Mouse (Mus musculus) MEL (cell line): ENCODE results near the gene Dtnb. TPM values are rescaled to one million over a fixed set of nuclear protein-coding genes. Genes with fewer than 3 reads are reported as not detected.

Experiments
- DNase-seq: peaks from one replicate; pipeline ENCODE4 v3.0.0; 2011; ENCODE audit warnings: low read depth, low spot score
- H3K27ac ChIP-seq: 2 replicates; pipeline ENCODE4 v1.5.1; 2012; ENCODE audit warnings: low read depth, mild to moderate bottlenecking, control low read depth, low read length, moderate library complexity; ENCODE audit not compliant: control insufficient read depth
- H3K27me3 ChIP-seq, 2 experiments: fragments of 150-350 bp in 1 of 2; sonication (generic) in 1 of 2; 2 replicates each; pipeline ENCODE4 v1.6.1; 2012; ENCODE audit warnings: low read length in 2 of 2, mild to moderate bottlenecking in 2 of 2, improper control_type of control experiment in 1 of 2, moderate library complexity in 1 of 2; ENCODE audit not compliant: insufficient read depth in 2 of 2, control insufficient read depth in 1 of 2
- H3K36me3 ChIP-seq, 2 experiments: 2 replicates each; pipeline ENCODE4 v1.6.1; 2012 to 2014; ENCODE audit warnings: low read length in 2 of 2, improper control_type of control experiment in 1 of 2, inconsistent platforms in 1 of 2, mild to moderate bottlenecking in 1 of 2; ENCODE audit not compliant: insufficient read depth in 2 of 2, control insufficient read depth in 1 of 2
- H3K4me1 ChIP-seq, 2 experiments: fragments of 150-350 bp in 1 of 2; sonication (generic) in 1 of 2; 2 replicates each; pipeline ENCODE4 v1.6.1; 2012; ENCODE audit warnings: low read length in 2 of 2, improper control_type of control experiment in 1 of 2, mild to moderate bottlenecking in 1 of 2; ENCODE audit not compliant: insufficient read depth in 2 of 2, control insufficient read depth in 1 of 2
- H3K4me3 ChIP-seq, 2 experiments: fragments of 150-350 bp in 1 of 2; sonication (generic) in 1 of 2; 2 replicates each; pipeline ENCODE4 v1.5.1; 2012; ENCODE audit warnings: low read depth in 2 of 2, low read length in 2 of 2, mild to moderate bottlenecking in 2 of 2, moderate library complexity in 2 of 2, control low read depth in 1 of 2, improper control_type of control experiment in 1 of 2; ENCODE audit not compliant: control insufficient read depth in 1 of 2, insufficient read depth in 1 of 2
- H3K79me2 ChIP-seq: 2 replicates; pipeline ENCODE4 v1.6.1; 2012; ENCODE audit warnings: mild to moderate bottlenecking, low read length, moderate library complexity; ENCODE audit not compliant: control insufficient read depth, poor library complexity, insufficient read depth
- H3K9ac ChIP-seq: 2 replicates; pipeline ENCODE4 v1.6.1; 2012; ENCODE audit warnings: low read depth, mild to moderate bottlenecking, control low read depth, low read length, moderate library complexity; ENCODE audit not compliant: control insufficient read depth, poor library complexity, severe bottlenecking
- H3K9me3 ChIP-seq: fragments of 150-350 bp; sonication (generic); replicated peaks from 2 replicates; pipeline ENCODE4 v1.6.1; 2012; ENCODE audit warnings: mild to moderate bottlenecking, low read length, improper control_type of control experiment, moderate library complexity; ENCODE audit not compliant: insufficient read depth
- CHD1 ChIP-seq: IDR thresholded peaks from 2 replicates; pipeline ENCODE4 v1.6.1; 2012; ENCODE audit warnings: low read depth, mild to moderate bottlenecking, inconsistent platforms, low read length, improper control_type of control experiment
- CHD2 ChIP-seq: IDR thresholded peaks from 2 replicates; pipeline ENCODE4 v1.6.1; 2011; ENCODE audit warnings: low read length, improper control_type of control experiment
- CTCF ChIP-seq, 3 experiments: IDR thresholded peaks in 2 of 3; conservative IDR thresholded peaks in 1 of 3; 2 replicates each; pipeline ENCODE4 v1.5.1; 2011 to 2012; ENCODE audit warnings: low read length in 3 of 3, low read depth in 2 of 3, mild to moderate bottlenecking in 2 of 3, improper control_type of control experiment in 1 of 3, inconsistent platforms in 1 of 3, mixed read lengths in 1 of 3, moderate library complexity in 1 of 3; ENCODE audit not compliant: control insufficient read depth in 1 of 3, insufficient read depth in 1 of 3, poor library complexity in 1 of 3, severe bottlenecking in 1 of 3
- E2F4 ChIP-seq: IDR thresholded peaks from 2 replicates; pipeline ENCODE4 v1.6.1; 2011; ENCODE audit warnings: low read depth, low read length, improper control_type of control experiment, borderline replicate concordance
- ELF1 ChIP-seq: IDR thresholded peaks from 2 replicates; pipeline ENCODE4 v1.6.1; 2014; ENCODE audit warnings: low read depth, mild to moderate bottlenecking, inconsistent platforms, low read length, improper control_type of control experiment, moderate library complexity
- EP300 ChIP-seq, 2 experiments: IDR thresholded peaks; 2 replicates each; pipeline ENCODE4 v1.6.1; 2011; ENCODE audit warnings: improper control_type of control experiment in 2 of 2, low read length in 2 of 2, low read depth in 1 of 2, mild to moderate bottlenecking in 1 of 2
- ETS1 ChIP-seq: IDR thresholded peaks from 2 replicates; pipeline ENCODE4 v1.6.1; 2012; ENCODE audit warnings: low read depth, mild to moderate bottlenecking, inconsistent platforms, low read length, improper control_type of control experiment, moderate library complexity
- GABPA ChIP-seq: IDR thresholded peaks from 2 replicates; pipeline ENCODE4 v1.6.1; 2012; ENCODE audit warnings: low read depth, mild to moderate bottlenecking, inconsistent platforms, low read length, improper control_type of control experiment, moderate library complexity
- JUND ChIP-seq: IDR thresholded peaks from 2 replicates; pipeline ENCODE4 v1.6.1; 2011; ENCODE audit warnings: low read depth, mild to moderate bottlenecking, improper control_type of control experiment, low read length
- KAT2A ChIP-seq: conservative IDR thresholded peaks from 2 replicates; pipeline ENCODE4 v1.6.1; 2012; ENCODE audit warnings: low read depth, low read length, improper control_type of control experiment, inconsistent platforms
- MAX ChIP-seq: IDR thresholded peaks from 2 replicates; pipeline ENCODE4 v1.6.1; 2011; ENCODE audit warnings: low read length, improper control_type of control experiment
- MXI1 ChIP-seq: IDR thresholded peaks from 2 replicates; pipeline ENCODE4 v1.6.1; 2011; ENCODE audit warnings: mild to moderate bottlenecking, low read depth, low read length, improper control_type of control experiment
- MYB ChIP-seq: IDR thresholded peaks from 2 replicates; pipeline ENCODE4 v1.6.1; 2011; ENCODE audit warnings: mild to moderate bottlenecking, low read depth, low read length, improper control_type of control experiment
- MYC ChIP-seq: IDR thresholded peaks from 2 replicates; pipeline ENCODE4 v1.6.1; 2011; ENCODE audit warnings: low read depth, mild to moderate bottlenecking, low read length, improper control_type of control experiment, moderate library complexity
- POLR2AphosphoS2 ChIP-seq: IDR thresholded peaks from 2 replicates; pipeline ENCODE4 v1.6.1; 2011; ENCODE audit warnings: low read length, improper control_type of control experiment
- POLR2AphosphoS5 ChIP-seq: IDR thresholded peaks from 2 replicates; pipeline ENCODE4 v1.6.1; 2012; ENCODE audit warnings: low read depth, borderline replicate concordance, mild to moderate bottlenecking, inconsistent platforms, low read length, moderate library complexity, mixed read lengths
- RAD21 ChIP-seq: IDR thresholded peaks from 2 replicates; pipeline ENCODE4 v1.6.1; 2011; ENCODE audit warnings: mild to moderate bottlenecking, low read depth, low read length, improper control_type of control experiment
- RCOR1 ChIP-seq: IDR thresholded peaks from 2 replicates; pipeline ENCODE4 v1.6.1; 2012; ENCODE audit warnings: low read depth, mild to moderate bottlenecking, inconsistent platforms, low read length, improper control_type of control experiment
- SMC3 ChIP-seq: IDR thresholded peaks from 2 replicates; pipeline ENCODE4 v1.6.1; 2011; ENCODE audit warnings: low read depth, low read length, improper control_type of control experiment
- TAL1 ChIP-seq: IDR thresholded peaks from 2 replicates; pipeline ENCODE4 v1.6.1; 2012; ENCODE audit warnings: mild to moderate bottlenecking, inconsistent platforms, low read length, moderate library complexity, mixed read lengths
- TBP ChIP-seq: IDR thresholded peaks from 2 replicates; pipeline ENCODE4 v1.8.0; 2011; ENCODE audit warnings: low read depth, low read length, improper control_type of control experiment
- TCF12 ChIP-seq: IDR thresholded peaks from 2 replicates; pipeline ENCODE4 v1.6.1; 2014; ENCODE audit warnings: low read depth, mild to moderate bottlenecking, inconsistent platforms, low read length, improper control_type of control experiment, moderate library complexity
- UBTF ChIP-seq: IDR thresholded peaks from 2 replicates; pipeline ENCODE4 v1.6.1; 2012; ENCODE audit warnings: low read depth, mild to moderate bottlenecking, inconsistent platforms, low read length, improper control_type of control experiment, moderate library complexity, borderline replicate concordance; ENCODE audit not compliant: insufficient read depth
- USF2 ChIP-seq, 2 experiments: IDR thresholded peaks; 2 replicates each; pipeline ENCODE4 v1.6.1; 2011 to 2012; ENCODE audit warnings: improper control_type of control experiment in 2 of 2, low read length in 2 of 2, borderline replicate concordance in 1 of 2, inconsistent platforms in 1 of 2, low read depth in 1 of 2, mild to moderate bottlenecking in 1 of 2; ENCODE audit not compliant: insufficient read depth in 1 of 2
- ZC3H11A ChIP-seq: IDR thresholded peaks from 2 replicates; pipeline ENCODE4 v1.6.1; 2012; ENCODE audit warnings: low read depth, mild to moderate bottlenecking, inconsistent platforms, low read length, improper control_type of control experiment
- ZKSCAN1 ChIP-seq: IDR thresholded peaks from 2 replicates; pipeline ENCODE4 v1.6.1; 2012; ENCODE audit warnings: low read depth, mild to moderate bottlenecking, inconsistent platforms, low read length, improper control_type of control experiment, moderate library complexity
- ZMIZ1 ChIP-seq: IDR thresholded peaks from 2 replicates; pipeline ENCODE4 v1.6.1; 2012; ENCODE audit warnings: low read depth, mild to moderate bottlenecking, inconsistent platforms, low read length, improper control_type of control experiment, moderate library complexity
- polyA plus RNA-seq, 2 experiments: library from polyadenylated mRNA; stranded (reverse) in 1 of 2; unstranded in 1 of 2; fragments of >175 nt in 1 of 2; fragments of >200 nt in 1 of 2; gene quantifications; 2 replicates each; pipeline versions ENCODE4 v1.2.1 to v1.2.4; 2012; ENCODE audit warnings: low replicate concordance in 2 of 2, low read depth in 1 of 2; ENCODE audit not compliant: insufficient read length in 2 of 2, insufficient read depth in 1 of 2, missing spikeins in 1 of 2
- total RNA-seq: library from RNA; depleted of rRNA; stranded (reverse); fragments of 300-350 nt; gene quantifications from 2 replicates; pipeline ENCODE4 v1.2.3, GENCODE M21; 2012

Gene Dtnb
- total and polyA plus RNA-seq, 3 experiments = 18.6 to 24.9 TPM; not detected in 1

DNA sequence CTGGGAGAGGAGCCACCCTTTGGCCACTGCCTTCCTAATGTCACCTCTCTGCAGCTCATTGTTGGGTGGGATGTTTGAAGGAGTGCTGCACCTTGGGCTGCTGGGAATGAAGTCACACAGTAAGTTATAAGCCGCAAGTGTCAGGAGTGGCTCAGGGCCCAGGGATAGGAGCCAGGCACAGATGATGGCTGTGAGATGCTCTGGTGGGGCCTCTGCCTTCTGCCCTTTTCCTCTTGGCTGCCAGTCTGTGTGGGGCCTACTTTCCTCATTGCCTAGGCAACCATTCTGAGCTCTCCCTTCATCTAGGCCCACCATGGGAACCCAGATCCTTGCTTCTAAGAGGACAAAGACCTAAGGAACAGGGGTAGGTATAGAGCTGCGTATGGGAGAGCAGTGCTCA, 212.1 kb downstream of the Dtnb start:
- no peaks in the 10 kb centered on the region for H3K79me2 ChIP-seq
- no peak overlapping the region for H3K9ac ChIP-seq
- no peak for TF ChIP-seq JUND
- TF ChIP-seq RCOR1 = no peak
- no peak for TF ChIP-seq TCF12
- TF ChIP-seq GABPA = no peak
- TF ChIP-seq CHD1 = no peak
- TF ChIP-seq KAT2A = no peak
- TF ChIP-seq RAD21 = no peak
- TF ChIP-seq TAL1 = no peak
- no peak for TF ChIP-seq E2F4
- TF ChIP-seq MYB = no peak
- TF ChIP-seq POLR2AphosphoS5 = no peak
- no peak overlapping the region for H3K4me3 ChIP-seq
- no peak for DNase-seq
- H3K9me3 ChIP-seq = no peaks in the 10 kb centered on the region
- H3K27me3 ChIP-seq = no peaks in the 10 kb centered on the region
- H3K36me3 ChIP-seq = no peaks in the 10 kb centered on the region; a peak in 1 of 4 replicates
- H3K4me1 ChIP-seq = peaks cover 0 to 5% of the 10 kb centered on the region in 2 experiments; a peak in 1 of 4 replicates
- H3K27ac ChIP-seq = no peak overlapping the region

GRCm38 (mm10) chr12:3784729-3785128, 212.5 kb downstream of the Dtnb start:
- H3K9me3 ChIP-seq = no peaks in the 10 kb centered on the region
- peaks cover 0 to 5% of the 10 kb centered on the region in 2 experiments; a peak in 1 of 4 replicates for H3K4me1 ChIP-seq
- no peak overlapping the region for H3K4me3 ChIP-seq
- no peak for DNase-seq
- no peaks in the 10 kb centered on the region for H3K79me2 ChIP-seq
- no peaks in the 10 kb centered on the region; a peak in 1 of 4 replicates for H3K36me3 ChIP-seq
- H3K9ac ChIP-seq = no peak overlapping the region
- TF ChIP-seq GABPA (no peak), TBP (no peak), MXI1 (no peak), ELF1 (no peak), MAX (no peak), MYB (no peak), USF2 (IDR thresholded peaks at IDR 0.05; ENCODE audit: borderline replicate concordance in 1 of 2, insufficient read depth in 1 of 2, low read depth in 1 of 2, low read length in 2 of 2) (no peak), KAT2A (no peak)
- no peak overlapping the region for H3K27ac ChIP-seq
- H3K27me3 ChIP-seq = no peaks in the 10 kb centered on the region

GRCm38 (mm10) chr12:3787041-3787440, 214.9 kb downstream of the Dtnb start:
- H3K9me3 ChIP-seq = no peaks in the 10 kb centered on the region
- TF ChIP-seq KAT2A = no peak
- no peak for TF ChIP-seq JUND
- TF ChIP-seq SMC3 = no peak
- no peak for TF ChIP-seq MYC
- TF ChIP-seq RCOR1 = no peak
- no peak for TF ChIP-seq ETS1
- no peak for TF ChIP-seq CTCF (IDR thresholded peaks at IDR 0.05 in 2 of 3, conservative IDR thresholded peaks at IDR 0.05 in 1 of 3; ENCODE audit: control insufficient read depth in 1 of 3, insufficient read depth in 1 of 3, low read depth in 2 of 3, low read length in 3 of 3, poor library complexity in 1 of 3, severe bottlenecking in 1 of 3)
- TF ChIP-seq EP300 (IDR thresholded peaks at IDR 0.05; ENCODE audit: low read depth in 1 of 2, low read length in 2 of 2) = no peak
- TF ChIP-seq CHD2 = no peak
- TF ChIP-seq ZMIZ1 = no peak
- no peak for TF ChIP-seq ELF1
- no peak for TF ChIP-seq ZKSCAN1
- no peak for TF ChIP-seq ZC3H11A
- TF ChIP-seq POLR2AphosphoS2 = no peak
- TF ChIP-seq UBTF = no peak
- no peak for TF ChIP-seq E2F4
- TF ChIP-seq, all 39 proteins: peak for 0
- Histone ChIP-seq H3K9ac (no peak overlapping the region), H3K79me2 (no peaks in the 10 kb centered on the region), H3K27me3 (no peaks in the 10 kb centered on the region), H3K36me3 (no peaks in the 10 kb centered on the region), H3K27ac (no peak overlapping the region), H3K4me3 (no peak overlapping the region), H3K4me1 (peaks cover 0 to 5% of the 10 kb centered on the region in 2 experiments; a peak in 2 of 4 replicates)
- DNase-seq = no peak
